Mouse (Mus musculus) testis, postnatal 14 days (tissue): Measurements from ENCODE around the gene Vmn1r52.
"Not testable (repeated sequence)": the region's sequence is repeated elsewhere in the genome, so short reads cannot be mapped to it uniquely, and the experiment has no call there.

Experiments used
- DNase-seq: peaks from one replicate; pipeline ENCODE4 v3.0.0; 2021; ENCODE audit warnings: low spot score

Gene Vmn1r52

DNA sequence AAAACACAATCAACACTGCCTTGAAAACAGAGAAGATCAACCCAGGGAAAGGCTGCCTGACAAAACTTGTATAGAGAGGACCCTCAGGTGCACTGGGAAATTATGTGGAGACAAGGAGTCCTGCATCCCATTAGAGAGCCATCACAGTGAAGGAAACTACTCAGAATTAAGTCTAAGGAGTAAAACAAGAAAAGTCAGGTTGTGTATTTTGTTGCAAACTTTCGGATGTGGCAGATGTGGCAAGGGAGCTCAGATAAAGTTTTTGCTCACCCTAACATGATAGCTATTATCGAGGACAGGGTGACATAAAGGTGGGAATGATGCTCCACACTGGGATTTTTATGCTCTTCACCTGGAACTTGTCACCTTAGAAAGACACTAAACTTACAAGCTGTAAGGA, at the start of gene Vmn1r52:
Vmn1r52 (plus strand) TSS at position 301 of the 400 bp plus-strand sequence.
- DNase-seq: no peak

DNA sequence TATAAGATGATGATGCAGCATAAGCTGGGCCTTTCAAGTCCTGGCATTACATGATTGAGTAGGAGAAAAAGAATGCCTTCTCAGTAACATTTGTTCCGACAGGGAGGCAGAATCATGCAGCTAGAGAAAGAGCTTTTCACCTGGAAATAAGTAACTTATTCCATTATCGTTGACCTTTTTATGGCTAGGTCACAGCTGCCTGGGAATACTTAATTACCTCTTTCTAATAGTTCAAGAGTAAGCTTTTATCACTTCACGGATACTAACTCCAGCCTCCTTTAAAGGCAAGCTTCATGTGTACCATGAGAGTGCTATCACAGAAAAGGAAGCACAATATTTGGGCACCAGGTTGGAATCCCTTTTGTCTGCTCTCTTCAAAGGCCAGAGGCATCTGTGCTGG, 14.5 kb upstream of the Vmn1r52 start:
- DNase-seq: no peak

GRCm38 (mm10) chr6:90202493-90202892, 27.9 kb downstream of the Vmn1r52 start, which contains the start of gene V1ra8:
V1ra8 (plus strand) TSS chr6:90202793.
- DNase-seq: not testable (repeated sequence)

GRCm38 (mm10) chr6:90224338-90224737, 49.7 kb downstream of the Vmn1r52 start, which contains the start of gene Vmn1r53:
Vmn1r53 (minus strand) TSS chr6:90224438.
- DNase-seq: no peak
